Mouse (Mus musculus): ENCODE data around the gene Gabrg3. TPM values are rescaled to one million over a fixed set of nuclear protein-coding genes. Genes with fewer than 3 reads are reported as not detected.

The Gabrg3 gene
- total RNA-seq (2021) = under 1 TPM in 1 of 2 experiments, not detected in 1; 0.05 TPM

GRCm38 (mm10) chr7:57386517-57387340 lies at the start of gene Gabrg3:
TSS of gene Gabrg3 (minus strand) at chr7:57387188.
- DNase-seq = no peak
- intact Hi-C loops (cut with DNase I) = loop anchor here (10.0 kb wide), 1 partner anchor 312 kb away; no protein-coding TSS in a partner anchor

- intact Hi-C loops (cut with DNase I) = no loop called here
- no peak for DNase-seq
Measured at GRCm38 (mm10) chr7:57422675-57423074, 35.7 kb upstream of the Gabrg3 start.

GRCm38 (mm10) chr7:57421044-57421443 lies 34.1 kb upstream of the Gabrg3 start:
- no peak for DNase-seq
- intact Hi-C loops (cut with DNase I) = no loop called here

- intact Hi-C loops (cut with DNase I) = no loop called here
Measured at GRCm38 (mm10) chr7:57419392-57419791, 32.4 kb upstream of the Gabrg3 start, which contains the start of gene Gabrb3. TSS of gene Gabrb3 (plus strand) at chr7:57419692.

GRCm38 (mm10) chr7:57412896-57413295 lies 25.9 kb upstream of the Gabrg3 start:
- no peak for DNase-seq
- intact Hi-C loops (cut with DNase I) = no loop called here

More at GRCm38 (mm10) chr7:57419392-57419791, 32.4 kb upstream of the Gabrg3 start, which contains the start of gene Gabrb3:
- DNase-seq = no peak

GRCm38 (mm10) chr7:57411163-57411562 lies 24.2 kb upstream of the Gabrg3 start:
- no peak for DNase-seq
- intact Hi-C loops (cut with DNase I) = no loop called here

GRCm38 (mm10) chr7:57393551-57393950 lies 6.6 kb upstream of the Gabrg3 start:
- DNase-seq = peak in 1 of 2 experiments; percentile 4
- intact Hi-C loops (cut with DNase I) = no loop called here

- intact Hi-C loops (cut with DNase I) = no loop called here
- no peak for DNase-seq
Measured at GRCm38 (mm10) chr7:57390046-57390445, 3.1 kb upstream of the Gabrg3 start.

- no peak for DNase-seq
- intact Hi-C loops (cut with DNase I) = loop anchor here (10.0 kb wide), 1 partner anchor 312 kb away; no protein-coding TSS in a partner anchor
Measured at GRCm38 (mm10) chr7:57387341-57387654, 310 bp upstream of the Gabrg3 start.

GRCm38 (mm10) chr7:57384112-57384511 lies 2.9 kb downstream of the Gabrg3 start:
- DNase-seq = peak in 1 of 2 experiments; percentile 2
- intact Hi-C loops (cut with DNase I) = loop anchor here (5.0 to 10.0 kb wide), 2 partner anchors 107 to 309 kb away; no protein-coding TSS in a partner anchor

- intact Hi-C loops (cut with DNase I) = no loop called here
- DNase-seq = no peak
Measured at GRCm38 (mm10) chr7:57366013-57366390, 21.0 kb downstream of the Gabrg3 start.

GRCm38 (mm10) chr7:57365134-57366012 lies 21.6 kb downstream of the Gabrg3 start:
- no peak for DNase-seq
- intact Hi-C loops (cut with DNase I) = no loop called here

GRCm38 (mm10) chr7:57363812-57364211 lies 23.2 kb downstream of the Gabrg3 start:
- no peak for DNase-seq
- intact Hi-C loops (cut with DNase I) = no loop called here

- DNase-seq = no peak
- intact Hi-C loops (cut with DNase I) = no loop called here
Measured at GRCm38 (mm10) chr7:57357871-57358540, 29.0 kb downstream of the Gabrg3 start.

GRCm38 (mm10) chr7:57356565-57357301 lies 30.3 kb downstream of the Gabrg3 start:
- intact Hi-C loops (cut with DNase I) = no loop called here
- DNase-seq = no peak

GRCm38 (mm10) chr7:57348774-57349173 lies 38.2 kb downstream of the Gabrg3 start:
- intact Hi-C loops (cut with DNase I) = loop anchor here (10.0 kb wide), 1 partner anchor 64 kb away; no protein-coding TSS in a partner anchor
- DNase-seq = no peak

GRCm38 (mm10) chr7:57341910-57342309 lies 45.1 kb downstream of the Gabrg3 start:
- DNase-seq = no peak
- intact Hi-C loops (cut with DNase I) = loop anchor here (10.0 kb wide), 1 partner anchor 57 kb away; no protein-coding TSS in a partner anchor

- intact Hi-C loops (cut with DNase I) = no loop called here
- no peak for DNase-seq
Measured at GRCm38 (mm10) chr7:57331211-57331610, 55.8 kb downstream of the Gabrg3 start.

- DNase-seq = no peak
- intact Hi-C loops (cut with DNase I) = no loop called here
Measured at GRCm38 (mm10) chr7:57330240-57330639, 56.7 kb downstream of the Gabrg3 start.

GRCm38 (mm10) chr7:57324473-57324872 lies 62.5 kb downstream of the Gabrg3 start:
- no peak for DNase-seq
- intact Hi-C loops (cut with DNase I) = loop anchor here (10.0 kb wide), 1 partner anchor 50 kb away; no protein-coding TSS in a partner anchor

Data from heart, postnatal 36 days (tissue).